Mouse (Mus musculus) myocyte (in vitro differentiated cells): ENCODE measurements around the gene Myrip.

Experiments used
- MYOD1 ChIP-seq, 3 experiments: IDR thresholded peaks; one replicate each; pipeline ENCODE4 v1.6.1; 2011; ENCODE audit warnings: control low read depth in 2 of 3, low read depth in 2 of 3, mild to moderate bottlenecking in 2 of 3, moderate library complexity in 1 of 3; ENCODE audit not compliant: insufficient read length in 2 of 3, control insufficient read depth in 1 of 3
- POLR2A ChIP-seq: IDR thresholded peaks from one replicate; pipeline ENCODE4 v1.6.1; 2011; ENCODE audit warnings: low read depth, mild to moderate bottlenecking, control low read depth, moderate library complexity; ENCODE audit not compliant: insufficient read length
- TCF12 ChIP-seq: IDR thresholded peaks from one replicate; pipeline ENCODE4 v1.6.1; 2011; ENCODE audit warnings: mild to moderate bottlenecking, control low read depth; ENCODE audit not compliant: poor library complexity, insufficient read depth, severe bottlenecking

DNA sequence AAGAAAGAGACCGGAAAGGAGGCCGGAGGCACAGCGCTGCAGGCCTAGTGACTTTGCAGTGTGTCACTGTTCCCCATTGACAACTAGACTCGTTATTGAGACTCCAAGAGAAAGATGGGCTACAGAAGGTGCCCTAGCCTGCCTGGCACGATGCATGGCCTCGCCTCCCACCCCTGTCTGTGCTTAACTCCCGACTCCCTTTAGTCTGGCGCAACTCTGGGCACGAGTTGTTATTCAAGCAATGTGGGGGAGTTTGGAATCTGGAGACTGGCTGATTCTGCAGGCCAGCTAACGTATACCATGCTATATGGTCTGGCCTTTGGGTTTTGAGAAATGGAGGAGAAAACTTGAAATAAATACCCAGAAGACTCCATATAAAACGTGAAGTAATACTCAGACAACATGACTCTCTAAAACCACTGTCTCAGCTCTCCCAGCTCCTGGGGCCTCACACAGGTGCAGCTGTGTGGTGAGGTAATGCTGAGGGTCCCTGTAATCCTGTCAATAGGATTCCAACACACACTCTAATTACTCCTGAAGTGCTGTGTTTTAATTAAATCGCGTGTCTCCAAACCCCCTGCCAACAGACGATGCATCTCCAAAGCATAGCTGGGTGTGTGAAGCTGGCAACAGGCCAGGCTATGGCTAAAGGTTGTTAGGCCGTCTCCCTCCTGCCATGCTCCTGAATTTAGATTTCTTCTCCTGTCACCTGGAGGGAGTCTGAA, 21.6 kb downstream of the Myrip start:
- TF ChIP-seq POLR2A (no peak), MYOD1 (IDR thresholded peaks at IDR 0.05; ENCODE audit: control insufficient read depth in 1 of 3, insufficient read length in 2 of 3, low read depth in 2 of 3) (no peak), TCF12 (no peak)
